Mouse (Mus musculus) embryo, embryonic 9.5 days (tissue): Measurements from ENCODE around the gene Disp1.

ENCODE experiments used
- DNase-seq: peaks from one replicate; pipeline ENCODE4 v3.0.0-alpha.2; 2017; ENCODE audit errors: extremely low spot score

Gene Disp1

DNA sequence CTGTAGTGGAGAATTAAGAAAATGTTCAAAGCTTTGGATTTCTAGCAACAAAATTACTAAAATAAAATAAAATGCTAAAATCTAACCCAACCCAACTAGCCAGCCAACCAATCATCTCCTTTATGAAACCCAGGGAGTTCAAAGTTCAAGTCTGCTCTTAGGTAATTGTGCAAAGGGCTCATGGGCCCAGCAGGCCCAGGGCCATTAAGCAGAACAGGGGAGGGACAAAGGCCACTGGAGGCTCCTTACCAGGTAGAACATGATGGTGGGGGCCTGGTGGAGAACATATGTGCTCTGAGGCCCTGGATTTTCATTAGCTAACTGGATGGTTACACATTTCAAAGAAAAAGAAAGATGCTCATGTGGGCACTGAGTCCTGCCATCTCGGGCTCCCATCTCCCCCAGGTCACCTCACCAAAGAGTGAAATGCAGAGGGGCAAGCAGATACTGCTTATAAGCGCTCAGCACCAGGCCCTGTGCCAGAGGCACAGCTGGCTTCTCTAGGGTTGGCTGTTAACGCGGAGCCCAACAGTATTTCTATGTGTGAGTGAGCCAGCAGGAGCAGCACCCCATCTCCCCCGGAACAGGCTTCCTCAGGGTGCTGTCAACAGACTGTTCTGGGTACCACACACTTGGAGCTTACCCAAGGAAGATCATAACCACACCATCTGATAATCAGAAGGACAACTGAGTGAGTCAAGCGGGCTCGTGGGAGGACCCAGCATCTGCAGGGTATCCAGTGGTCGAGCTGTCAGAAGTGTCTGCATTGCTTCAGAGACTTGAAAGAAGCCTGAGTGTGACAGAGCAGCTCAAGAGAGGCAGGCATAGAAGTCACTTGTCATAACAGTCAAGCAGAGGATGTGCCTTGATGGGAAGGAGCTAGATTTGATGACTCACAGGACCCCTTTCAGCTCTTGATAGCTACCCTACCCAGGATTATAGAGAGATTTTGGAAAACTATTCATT lies 137.0 kb downstream of the Disp1 start:
- DNase-seq = no peak

DNA sequence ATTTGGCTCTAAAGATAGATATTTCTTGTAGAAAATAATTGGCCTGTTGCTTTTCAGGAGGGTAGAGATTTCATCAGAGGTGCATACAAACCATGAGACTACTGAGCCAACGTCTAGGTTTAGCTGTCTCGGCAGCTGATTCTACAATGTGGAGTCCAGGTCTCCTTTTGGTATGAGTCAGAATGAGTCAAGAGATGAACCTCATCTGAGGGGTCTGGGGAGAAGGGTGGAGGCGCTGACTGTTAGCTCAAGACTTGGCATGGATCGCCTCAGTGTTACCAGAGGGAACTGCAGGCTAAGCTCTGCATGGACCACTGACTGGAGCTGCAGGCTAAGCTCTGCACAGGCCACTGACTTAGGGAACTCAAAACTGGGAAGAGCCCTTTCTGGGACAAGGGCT lies 138.9 kb downstream of the Disp1 start:
- no peak for DNase-seq

DNA sequence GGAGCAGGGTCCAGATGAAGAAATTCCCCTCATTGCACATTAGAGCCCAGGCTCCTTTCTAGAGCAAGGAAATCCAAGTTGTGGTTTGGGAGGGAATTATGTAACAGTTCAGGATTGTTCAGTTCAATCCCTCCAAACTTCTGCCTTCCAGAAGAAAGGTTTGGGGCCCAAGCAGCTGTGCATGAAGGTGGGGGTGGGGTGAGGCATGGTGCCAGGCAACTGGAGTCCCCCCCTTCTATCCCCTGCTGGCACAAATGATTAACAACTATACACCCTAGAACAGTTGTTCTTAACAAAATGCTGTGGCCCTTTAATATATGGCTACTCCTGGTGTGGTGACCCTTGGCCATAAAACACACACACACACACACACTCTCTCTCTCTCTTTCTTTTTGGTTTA lies 140.2 kb downstream of the Disp1 start:
- no peak for DNase-seq

DNA sequence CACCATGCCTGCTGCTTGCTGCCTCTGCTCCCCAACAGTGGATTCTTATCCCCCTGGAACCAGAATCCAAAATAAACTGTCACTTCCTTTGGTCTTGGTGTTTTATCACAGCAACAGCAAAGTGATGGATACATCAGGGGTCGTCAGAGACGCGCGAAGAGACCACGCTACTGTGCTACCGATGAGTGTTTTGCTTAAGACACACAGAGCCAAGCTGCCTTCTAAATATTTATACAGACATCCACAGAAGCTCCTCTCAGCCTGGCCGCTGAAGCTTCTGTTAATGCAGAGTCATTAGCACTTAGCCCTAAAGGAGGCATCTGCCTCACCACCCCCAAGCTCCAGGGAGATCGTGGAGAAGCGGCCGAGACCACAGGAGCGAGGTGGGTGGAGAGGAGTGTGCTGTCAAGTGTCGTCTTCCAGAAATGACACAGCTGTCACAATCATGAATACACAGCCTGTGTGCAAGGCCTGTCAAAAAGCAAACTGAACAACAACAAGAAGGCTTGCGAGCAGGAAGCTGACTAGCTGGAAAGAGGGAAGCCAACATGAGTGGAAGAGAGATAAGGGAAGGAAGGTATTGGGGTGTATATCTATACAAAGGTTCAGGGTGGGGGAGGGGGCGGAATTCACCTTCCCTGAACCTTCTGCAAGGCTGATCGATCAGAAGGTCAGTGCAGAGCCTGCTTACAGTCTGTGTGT lies 146.1 kb downstream of the Disp1 start:
- no peak for DNase-seq

DNA sequence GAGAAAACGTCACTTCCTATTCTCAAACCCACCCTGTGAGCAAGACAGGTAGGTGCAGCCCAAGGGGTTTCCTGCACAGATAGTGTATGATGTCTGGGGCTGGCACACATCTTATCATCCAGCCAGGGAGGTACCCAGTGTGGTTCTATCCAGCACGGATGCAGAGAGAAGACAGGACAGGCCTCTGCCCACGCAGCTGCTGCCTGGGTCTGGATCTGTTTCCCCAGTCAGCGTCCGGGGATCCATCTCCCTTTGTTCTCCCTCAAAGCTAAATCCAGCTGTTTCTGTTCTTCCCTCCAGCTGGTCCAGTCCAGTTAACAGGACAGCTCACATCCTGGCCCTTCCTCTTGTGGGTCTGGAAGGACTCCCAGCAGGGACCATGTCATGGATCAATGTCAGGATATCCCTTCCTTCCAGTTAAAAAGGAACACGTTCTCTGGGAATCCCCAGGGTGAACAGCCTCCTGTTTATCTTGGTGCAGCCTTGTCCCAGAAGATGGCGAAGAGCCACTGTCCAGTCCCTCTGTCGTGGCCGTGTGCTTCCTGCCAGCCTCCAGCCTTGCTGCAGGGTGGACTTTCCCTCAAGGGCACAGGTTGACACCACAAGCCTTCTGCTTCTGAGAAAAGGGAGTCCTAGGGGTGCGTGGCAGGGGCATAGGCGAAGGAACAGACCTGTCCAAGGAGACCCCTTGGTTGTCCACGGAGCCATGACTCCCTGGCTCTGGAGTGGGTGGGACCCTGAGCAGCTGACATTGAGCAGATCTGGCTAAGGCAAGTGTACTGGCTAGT lies 148.9 kb downstream of the Disp1 start:
- DNase-seq = no peak

DNA sequence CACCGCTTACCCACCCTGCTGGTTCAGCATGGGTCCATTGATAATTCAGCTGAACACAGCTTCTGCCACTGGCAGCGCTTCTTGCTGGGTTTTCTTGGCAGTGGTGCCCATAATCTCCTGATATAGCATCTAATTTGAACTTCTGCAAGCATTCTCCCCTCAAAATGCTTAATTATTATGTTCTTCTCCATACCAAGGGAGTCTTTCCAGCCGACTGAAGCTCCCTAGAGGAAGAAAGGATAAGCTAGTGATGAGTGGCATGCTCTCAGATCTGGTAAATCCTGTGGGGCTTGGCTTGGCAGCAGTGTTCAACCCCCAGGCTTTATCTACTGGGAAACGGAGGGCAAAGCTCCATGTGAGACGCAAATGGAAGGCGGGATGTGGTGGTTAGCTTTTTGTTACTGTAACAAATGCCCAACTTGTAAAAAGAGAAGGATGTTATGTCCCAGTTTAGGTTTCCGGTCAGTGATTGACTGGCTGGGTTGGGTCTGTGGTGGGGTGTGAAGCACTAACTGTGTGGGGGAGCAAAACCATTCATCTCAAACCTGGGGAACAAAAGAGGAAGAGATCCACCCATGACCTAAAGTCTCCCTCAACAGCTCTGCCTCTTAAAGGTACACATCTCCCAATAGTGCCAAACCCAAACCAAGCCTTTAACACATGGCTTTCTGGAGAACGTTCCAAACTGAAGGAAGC lies 151.2 kb downstream of the Disp1 start:
- DNase-seq = no peak

DNA sequence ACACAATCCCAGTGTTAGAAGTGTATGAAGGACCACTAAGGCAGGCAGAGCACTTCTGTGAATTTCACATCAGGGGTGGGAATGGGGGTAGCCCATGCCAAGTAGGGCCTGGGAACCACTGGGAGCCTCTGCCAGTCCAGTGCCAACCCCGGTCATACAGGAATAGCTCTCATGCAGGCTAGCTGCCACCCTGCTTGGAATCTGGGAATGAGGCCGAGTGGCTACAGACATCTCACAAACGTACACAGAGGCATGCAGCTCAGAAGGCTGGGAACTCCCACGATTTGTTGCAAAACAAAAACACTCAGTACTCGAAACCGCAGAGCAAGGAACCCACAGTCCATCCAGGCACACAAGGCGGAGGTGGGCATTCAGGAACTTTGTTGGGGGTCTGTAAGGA lies 153.5 kb downstream of the Disp1 start:
- no peak for DNase-seq

DNA sequence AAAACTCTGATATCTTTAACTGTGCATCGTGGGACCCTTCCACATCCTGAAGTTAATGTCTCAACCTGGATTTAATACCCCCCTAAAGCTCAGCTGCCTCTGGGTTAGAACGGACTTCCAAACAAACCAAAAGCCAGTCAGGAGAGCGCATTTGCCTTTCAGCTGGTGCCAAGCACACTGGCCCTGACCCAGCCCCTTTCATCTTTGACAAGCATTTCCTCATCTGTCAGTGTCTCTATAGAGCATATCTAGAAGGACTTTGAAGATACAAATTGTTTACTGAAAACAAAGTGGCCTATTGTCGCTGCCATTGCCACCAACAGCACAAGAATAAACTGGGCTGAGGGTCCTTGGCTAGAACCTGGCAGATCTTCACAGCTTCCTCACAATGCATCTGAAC lies 154.3 kb downstream of the Disp1 start:
- no peak for DNase-seq

DNA sequence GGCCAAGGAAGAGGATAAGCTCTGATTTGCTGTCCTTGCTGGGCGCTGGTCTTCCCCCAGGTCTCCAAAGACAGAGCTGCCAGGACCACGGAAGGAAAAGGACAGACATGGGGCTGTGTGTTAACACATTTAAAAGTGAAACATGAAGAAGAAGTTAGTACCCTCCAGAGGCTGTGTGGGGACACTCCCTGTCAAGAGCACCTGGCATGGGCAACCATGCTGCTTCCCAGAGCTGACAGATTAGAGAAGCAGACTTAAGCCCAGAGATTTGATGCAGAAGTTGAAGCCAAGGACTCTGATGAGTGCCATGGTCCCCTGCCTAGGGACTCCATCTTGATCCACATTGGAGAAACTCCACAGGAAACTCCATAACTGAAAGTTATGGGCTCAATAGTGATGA lies 160.7 kb downstream of the Disp1 start:
- DNase-seq = no peak

DNA sequence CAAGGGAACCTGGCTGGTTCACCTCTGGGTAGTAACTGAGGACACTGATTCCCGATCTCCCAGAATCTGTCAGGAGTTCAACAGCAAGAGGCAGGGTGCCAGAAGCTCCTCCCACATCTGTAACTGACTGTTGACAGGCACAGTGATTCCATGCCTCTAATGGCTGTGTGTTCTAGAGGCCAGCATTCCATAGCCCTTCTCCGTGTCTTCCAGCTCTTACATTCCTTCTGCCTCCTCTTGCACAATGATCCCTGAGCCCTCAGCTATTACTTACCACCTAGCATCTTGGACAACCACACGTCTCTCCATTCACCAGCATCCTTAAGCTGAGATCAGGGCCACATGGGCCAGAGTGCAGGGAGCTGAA lies 165.1 kb downstream of the Disp1 start:
- DNase-seq = no peak

DNA sequence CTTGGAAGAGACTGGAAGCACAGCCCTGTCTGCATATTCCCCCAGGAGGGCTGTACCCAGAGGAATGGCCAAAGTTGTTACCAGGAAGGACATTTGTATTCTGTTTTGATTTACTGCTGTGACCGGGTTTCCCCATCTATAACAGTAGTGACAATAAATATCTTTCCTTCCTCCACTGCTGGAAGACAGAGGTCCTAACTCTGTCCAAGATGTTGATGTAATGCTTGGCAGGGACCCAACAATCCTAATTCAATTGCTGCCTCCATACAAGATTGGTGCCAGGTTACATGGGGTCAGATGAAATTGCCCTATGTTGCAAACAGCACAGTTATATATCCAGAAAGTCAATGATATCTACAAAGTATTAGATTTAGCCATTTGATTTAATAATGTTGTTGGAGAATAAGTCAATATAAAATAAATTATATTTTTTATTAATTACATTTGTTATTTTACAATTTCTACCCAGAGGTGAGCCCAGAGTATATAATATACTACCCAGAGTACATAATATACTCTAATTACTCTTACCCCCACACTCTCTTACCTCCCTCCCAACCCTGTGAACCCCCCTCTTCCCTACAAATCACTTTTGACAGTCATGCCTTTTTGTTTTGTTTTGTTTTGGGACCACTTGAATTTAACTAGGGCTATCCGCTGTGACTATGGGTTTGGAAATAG lies 165.6 kb downstream of the Disp1 start:
- no peak for DNase-seq

DNA sequence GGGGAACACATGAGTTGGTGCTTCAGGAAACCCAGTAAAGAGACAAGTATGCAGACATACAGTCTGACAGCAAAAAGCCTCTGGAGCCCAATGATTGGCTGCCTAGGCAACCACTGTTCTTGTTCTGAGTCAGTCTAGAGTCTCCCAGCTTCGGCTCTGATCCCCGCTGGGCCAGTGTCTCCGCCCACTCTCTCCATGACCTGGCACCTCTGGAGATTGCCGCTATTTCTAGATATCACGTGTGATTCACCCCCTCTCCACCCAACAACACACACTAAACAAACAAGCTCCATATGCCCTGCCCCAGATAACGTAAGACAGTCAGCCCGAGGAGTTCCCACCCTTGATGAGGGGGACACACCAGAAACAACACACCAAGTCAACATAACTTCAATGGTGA lies 168.7 kb downstream of the Disp1 start:
- no peak for DNase-seq

DNA sequence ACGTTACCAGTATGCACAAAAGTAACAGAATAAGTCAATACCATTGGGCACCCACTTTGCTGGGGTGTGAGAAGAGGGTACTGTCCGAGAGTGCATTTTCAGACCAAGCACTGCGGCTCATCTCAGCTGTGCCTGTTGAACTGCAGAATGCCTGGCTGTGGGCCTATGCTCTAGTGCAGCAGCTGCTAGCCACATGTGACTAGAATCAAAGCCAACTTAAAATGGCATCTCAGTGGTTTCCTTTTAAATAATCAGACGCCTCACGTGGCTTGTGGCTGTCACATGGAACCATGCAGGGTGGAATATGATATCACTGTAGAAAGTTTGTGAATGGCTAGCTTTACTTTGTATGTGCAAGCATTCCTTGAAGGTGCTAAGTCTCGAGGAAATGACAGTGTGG lies 172.0 kb downstream of the Disp1 start:
- DNase-seq = no peak

DNA sequence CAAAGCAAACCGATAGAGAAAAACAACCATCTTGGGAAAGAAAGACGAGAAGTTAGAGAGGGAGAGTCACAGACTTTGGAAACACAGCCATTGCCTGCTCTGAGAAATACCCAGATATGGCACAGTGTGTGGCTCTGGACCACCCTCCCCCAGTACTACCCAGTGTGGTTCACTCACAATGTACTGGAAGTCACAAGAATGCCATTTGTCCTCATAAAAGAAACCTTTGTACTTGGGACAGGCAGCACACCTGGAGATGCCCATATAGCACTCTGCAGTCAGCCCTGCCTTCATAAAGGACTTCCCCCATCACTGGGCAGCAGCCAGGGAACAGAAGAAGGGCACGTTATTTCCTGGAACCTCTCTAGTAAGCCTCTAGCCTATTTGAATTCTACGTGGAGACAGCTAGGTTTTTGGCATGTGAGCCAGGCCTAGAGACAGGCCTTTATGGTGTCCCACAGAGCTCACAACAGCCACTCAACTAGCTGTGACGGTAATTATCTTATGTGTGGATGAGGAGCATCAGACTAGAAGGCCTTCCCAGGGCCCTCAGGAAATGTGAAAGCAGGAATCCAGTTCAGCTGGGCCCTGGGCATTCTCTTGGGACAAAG lies 173.3 kb downstream of the Disp1 start:
- DNase-seq = no peak

DNA sequence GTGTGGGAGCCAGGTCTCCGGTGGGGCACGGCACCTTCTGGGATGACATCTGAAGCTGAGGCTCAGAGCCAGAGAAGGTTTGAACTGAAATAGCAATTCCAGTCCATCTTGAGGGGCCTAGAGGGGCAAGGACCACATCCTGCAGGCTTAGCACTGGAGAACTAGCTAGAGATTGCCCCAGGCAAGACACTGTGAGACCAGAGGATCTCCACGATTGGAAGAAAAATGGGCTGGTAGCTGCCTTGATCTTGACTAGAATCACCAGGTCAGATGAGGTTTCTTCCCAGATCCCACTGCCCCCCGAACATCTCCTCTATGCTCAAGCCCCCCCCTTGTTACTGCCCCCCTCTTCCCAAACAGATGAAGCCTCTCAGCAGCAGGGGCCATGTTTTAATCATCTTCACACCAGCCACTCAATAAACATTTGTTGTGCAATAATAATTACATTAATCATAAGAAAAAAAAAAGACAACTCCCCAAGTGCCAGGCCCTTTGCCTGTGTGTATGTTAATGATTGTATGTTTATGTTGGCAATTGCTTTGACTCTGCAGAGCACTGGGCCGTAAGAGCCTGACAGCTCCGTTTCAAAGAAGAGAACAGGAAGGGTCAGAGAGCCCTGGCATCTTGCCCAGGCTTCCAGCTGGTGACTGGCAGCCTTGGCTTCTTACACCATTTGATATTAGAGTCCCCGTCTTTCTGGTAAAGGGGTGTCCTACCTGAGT lies 174.0 kb downstream of the Disp1 start:
- no peak for DNase-seq

DNA sequence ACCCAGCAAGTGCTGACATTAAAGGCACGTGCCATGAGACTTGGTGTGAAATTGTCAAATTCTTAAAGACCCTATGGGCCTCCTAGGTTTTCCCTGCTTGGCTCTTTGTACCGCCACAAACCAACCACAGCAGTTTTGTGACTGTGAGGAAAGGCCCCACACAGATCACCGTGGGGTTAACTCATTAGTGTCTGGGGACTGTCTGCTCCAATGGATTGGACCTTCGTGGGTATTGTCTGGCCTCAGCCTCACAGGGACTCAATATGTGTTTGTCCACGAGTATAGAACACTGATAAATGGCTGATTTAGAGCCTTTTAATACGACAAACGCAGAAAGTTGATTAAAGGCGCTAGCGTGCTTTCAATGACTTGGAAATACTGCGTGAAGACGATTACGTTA lies 175.2 kb downstream of the Disp1 start:
- DNase-seq = no peak

DNA sequence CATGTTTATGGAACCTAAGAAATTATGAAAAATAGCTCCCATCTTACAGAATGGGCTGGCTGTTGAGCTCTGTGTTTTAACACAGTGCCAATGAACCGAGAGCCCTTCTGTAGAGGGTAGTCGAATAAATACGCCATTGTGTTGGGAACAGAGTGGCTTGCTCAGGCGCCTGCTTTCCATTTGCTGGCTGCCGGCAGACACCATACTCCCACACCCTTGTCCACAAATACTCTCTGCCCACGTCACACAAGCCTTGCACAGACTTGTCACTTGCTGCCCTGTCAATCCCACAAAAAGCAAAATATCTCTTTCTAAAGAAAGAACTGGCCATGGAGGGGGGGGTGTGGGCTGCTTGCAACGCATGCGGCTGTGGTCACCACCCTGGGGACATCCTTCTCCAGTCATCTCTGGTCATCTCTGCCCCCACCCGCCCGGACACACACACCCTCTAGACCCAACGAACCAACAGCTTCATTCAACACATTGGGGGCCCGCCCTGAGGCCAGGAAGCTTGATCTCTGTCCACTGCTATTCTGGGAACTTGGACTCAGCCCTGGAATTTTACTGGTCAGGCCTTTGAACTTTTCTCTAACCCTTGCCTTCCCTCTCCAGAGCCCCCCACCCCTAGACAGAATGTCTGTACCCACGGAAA lies 178.0 kb downstream of the Disp1 start:
- DNase-seq = no peak

DNA sequence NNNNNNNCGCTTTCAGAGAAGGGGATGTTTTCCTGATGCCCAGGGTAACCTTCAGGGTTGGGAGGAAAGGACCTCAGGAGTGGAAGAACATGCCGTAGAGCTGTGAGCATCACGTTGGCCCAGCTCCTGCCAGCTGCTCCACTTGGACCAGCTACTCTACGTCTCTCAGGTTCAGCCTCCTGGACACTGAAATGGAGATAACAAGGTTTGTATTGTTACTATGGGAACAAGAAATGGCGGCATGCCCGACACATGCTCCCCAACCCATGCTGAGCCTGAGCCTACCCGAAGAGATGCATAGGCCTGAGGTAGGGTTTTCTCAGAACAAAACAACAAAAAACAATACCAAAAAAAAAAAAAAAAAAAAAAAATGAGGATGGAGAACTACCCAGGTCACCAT lies 179.6 kb downstream of the Disp1 start:
- DNase-seq = no peak

DNA sequence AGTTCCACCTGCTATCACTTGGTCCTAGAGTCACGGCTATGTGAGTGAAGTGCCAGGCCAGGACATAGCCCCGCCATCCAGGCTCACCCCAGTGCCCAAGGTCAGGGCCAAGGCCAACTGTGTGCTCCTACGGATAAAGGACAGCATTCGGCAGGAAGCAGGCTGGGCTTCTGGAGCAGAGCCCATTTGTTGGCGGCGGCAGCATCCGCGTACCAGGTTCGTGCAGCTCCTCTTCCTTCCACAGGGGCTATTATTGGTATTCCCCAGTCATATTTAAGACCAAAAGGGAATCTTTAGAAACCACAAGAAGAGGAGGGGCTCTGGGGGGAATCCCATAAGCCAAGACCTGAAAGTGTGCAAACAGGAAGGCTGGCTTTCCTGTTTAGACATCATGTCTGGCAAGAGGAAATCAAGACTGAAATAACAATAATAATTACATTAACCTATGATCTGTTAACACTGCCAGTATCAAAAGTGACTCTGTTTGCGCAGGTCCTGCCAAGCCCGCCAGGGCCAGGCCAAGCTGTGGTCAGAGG lies 180.4 kb downstream of the Disp1 start:
- DNase-seq = no peak
